Mouse (Mus musculus) hindbrain, embryonic 13.5 days (tissue): Measurements from ENCODE around the gene Pcsk2. TPM values are rescaled to one million over a fixed set of nuclear protein-coding genes. Genes with fewer than 3 reads are reported as not detected.

ENCODE experiments used
- ATAC-seq: fragments of 200-750 bp; cut with Nextera tagmentation; 2 replicates; pipeline ENCODE4 v1.8.0; 2017; ENCODE audit warnings: moderate TSS enrichment; ENCODE audit not compliant: low FRiP score
- H3K27ac ChIP-seq: fragments of 300-500 bp; sonication (generic); 2 replicates; pipeline ENCODE4 v1.5.1; 2015; ENCODE audit warnings: inconsistent platforms, mild to moderate bottlenecking, moderate library complexity
- H3K27me3 ChIP-seq: fragments of 300-500 bp; sonication (generic); 2 replicates; pipeline ENCODE4 v1.6.1; 2015; ENCODE audit warnings: mild to moderate bottlenecking, inconsistent platforms
- H3K36me3 ChIP-seq: fragments of 300-500 bp; sonication (generic); 2 replicates; pipeline ENCODE4 v1.6.1; 2015; ENCODE audit warnings: mild to moderate bottlenecking, inconsistent platforms
- H3K4me1 ChIP-seq: fragments of 300-500 bp; sonication (generic); replicated peaks from 2 replicates; pipeline ENCODE4 v1.6.1; 2015; ENCODE audit warnings: inconsistent platforms
- H3K4me2 ChIP-seq: fragments of 300-500 bp; sonication (generic); 2 replicates; pipeline ENCODE4 v1.6.1; 2015; ENCODE audit warnings: inconsistent platforms, mild to moderate bottlenecking, moderate library complexity
- H3K4me3 ChIP-seq: fragments of 300-500 bp; sonication (generic); 2 replicates; pipeline ENCODE4 v1.5.1; 2015; ENCODE audit warnings: mild to moderate bottlenecking, inconsistent platforms
- H3K9ac ChIP-seq: fragments of 300-500 bp; sonication (generic); 2 replicates; pipeline ENCODE4 v1.6.1; 2015; ENCODE audit warnings: mild to moderate bottlenecking, inconsistent platforms
- H3K9me3 ChIP-seq: fragments of 300-500 bp; sonication (generic); 2 replicates; pipeline ENCODE4 v1.6.1; 2016; ENCODE audit warnings: inconsistent platforms
- WGBS: fragments of 180-500 bp; shearing (Covaris S2); methylation state at CpG from one replicate; pipeline ENCODE4 v1.1.7; 2015; 5-methylcytosine and 5-hydroxymethylcytosine counted together
- polyA plus RNA-seq: library from polyadenylated mRNA; unstranded; fragments of >200 nt; fragmentation: Nextera tagmentation; extraction: Ambion mirVana; gene quantifications from 2 replicates; pipeline ENCODE4 v1.2.1, GENCODE M21; 2015

The Pcsk2 gene
- polyA plus RNA-seq, 1 experiment from 2014 or later, result 16.9 TPM

- no peak overlapping the region for H3K27ac ChIP-seq
- H3K4me1 ChIP-seq, result no peaks in the 10 kb centered on the region
- no peaks in the 10 kb centered on the region for H3K27me3 ChIP-seq
- H3K9me3 ChIP-seq, result no peaks in the 10 kb centered on the region
- ATAC-seq, result no peak
- no peak overlapping the region for H3K4me2 ChIP-seq
- H3K4me3 ChIP-seq, result no peak overlapping the region
- peaks cover 8% of the 10 kb centered on the region; the same call in 1 of the 2 replicates for H3K36me3 ChIP-seq
- 92% methylated on average over 11 of the region's 11 CpGs for WGBS
- H3K9ac ChIP-seq, result no peak overlapping the region
Measured at GRCm38 (mm10) chr2:143813461-143813860, 267.5 kb downstream of the Pcsk2 start.

- Histone ChIP-seq H3K27me3 (no peaks in the 10 kb centered on the region), H3K9me3 (no peaks in the 10 kb centered on the region), H3K4me2 (no peak overlapping the region), H3K36me3 (no peaks in the 10 kb centered on the region), H3K4me1 (no peaks in the 10 kb centered on the region; the same call in 1 of the 2 replicates), H3K4me3 (no peak overlapping the region), H3K27ac (no peak overlapping the region), H3K9ac (no peak overlapping the region)
- 77% methylated on average over 17 of the region's 17 CpGs for WGBS
- no peak for ATAC-seq
Measured at GRCm38 (mm10) chr2:143831645-143832044, 285.7 kb downstream of the Pcsk2 start.

DNA sequence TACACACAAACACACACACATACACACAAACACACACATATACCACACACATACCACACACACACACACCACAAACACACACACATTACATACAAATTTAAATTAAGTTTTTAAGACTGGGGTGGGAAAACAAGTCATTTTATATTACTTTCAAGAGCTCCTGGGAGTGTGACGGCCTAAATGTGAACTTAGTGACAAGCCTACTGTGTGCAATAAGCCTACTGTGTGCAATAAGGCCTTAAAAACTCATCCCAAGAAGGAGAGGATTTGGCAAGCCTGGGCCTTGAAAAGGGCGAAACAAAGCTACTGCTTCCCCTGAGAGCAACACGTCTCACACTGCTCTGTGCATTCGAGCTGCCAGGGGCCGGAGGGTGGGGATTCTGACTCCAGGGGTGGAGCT, 286.8 kb downstream of the Pcsk2 start:
- H3K4me1 ChIP-seq, result peaks cover 4% of the 10 kb centered on the region
- no peaks in the 10 kb centered on the region for H3K36me3 ChIP-seq
- 71% methylated on average over 5 of the region's 5 CpGs for WGBS
- H3K9me3 ChIP-seq, result no peaks in the 10 kb centered on the region
- no peak overlapping the region for H3K4me2 ChIP-seq
- no peak overlapping the region for H3K4me3 ChIP-seq
- H3K27ac ChIP-seq, result no peak overlapping the region
- no peak overlapping the region for H3K9ac ChIP-seq
- no peak for ATAC-seq
- no peaks in the 10 kb centered on the region for H3K27me3 ChIP-seq

DNA sequence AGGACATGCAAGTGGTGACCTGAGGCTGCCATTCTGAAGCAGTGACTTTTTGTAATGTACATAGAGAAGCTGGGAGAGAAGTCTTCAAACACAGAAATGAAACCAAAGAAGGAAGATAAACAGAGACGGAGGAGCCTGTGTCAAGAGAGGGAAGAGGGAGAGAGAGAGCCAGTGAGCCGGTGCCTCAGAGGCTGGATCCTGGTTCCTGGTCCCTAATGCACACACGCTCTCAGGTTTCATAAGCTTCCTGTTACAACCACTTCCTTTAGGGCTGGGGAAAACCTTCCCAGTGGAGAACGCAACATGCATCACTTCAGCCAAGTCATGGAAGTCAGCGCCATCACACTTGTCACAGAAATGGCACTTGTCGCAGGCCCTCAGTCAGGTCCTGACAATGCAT, 288.1 kb downstream of the Pcsk2 start:
- H3K4me2 ChIP-seq, result no peak overlapping the region
- peaks cover 4% of the 10 kb centered on the region for H3K4me1 ChIP-seq
- no peaks in the 10 kb centered on the region for H3K27me3 ChIP-seq
- H3K27ac ChIP-seq, result no peak overlapping the region
- 81% methylated on average over 6 of the region's 6 CpGs for WGBS
- ATAC-seq, result no peak
- H3K9ac ChIP-seq, result no peak overlapping the region
- H3K4me3 ChIP-seq, result no peak overlapping the region
- no peaks in the 10 kb centered on the region for H3K36me3 ChIP-seq
- no peaks in the 10 kb centered on the region for H3K9me3 ChIP-seq

GRCm38 (mm10) chr2:143835820-143836219, 289.9 kb downstream of the Pcsk2 start:
- WGBS, result 89% methylated on average over 7 of the region's 7 CpGs
- H3K9ac ChIP-seq, result no peak overlapping the region; the same call in 1 of the 2 replicates

DNA sequence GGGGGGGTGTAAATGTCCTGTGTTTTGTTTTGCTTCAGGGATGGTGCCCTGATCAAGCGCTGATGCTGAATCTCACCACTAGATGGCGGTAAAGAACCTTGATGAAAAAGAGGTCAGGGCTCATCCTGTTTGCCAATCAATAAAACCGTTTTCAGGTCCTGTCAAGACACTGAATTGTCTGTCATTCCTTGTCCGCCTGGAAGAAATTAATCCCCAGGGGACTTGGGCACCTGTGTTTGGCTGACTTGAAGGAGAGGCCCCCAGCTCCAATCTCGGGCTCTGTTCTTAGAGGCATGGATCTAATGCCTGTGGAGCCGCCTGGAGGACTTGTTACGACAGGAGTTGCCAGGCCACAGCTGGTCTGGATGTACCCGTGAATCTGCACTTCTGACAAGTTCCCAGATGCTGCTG, 291.3 kb downstream of the Pcsk2 start:
- H3K4me3 ChIP-seq, result peak overlapping the region; percentile 11
- H3K27ac ChIP-seq, result no peak overlapping the region
- under 1% methylated on average over 8 of the region's 8 CpGs for WGBS
- peaks cover 4% of the 10 kb centered on the region for H3K4me1 ChIP-seq
- no peaks in the 10 kb centered on the region for H3K9me3 ChIP-seq
- no peaks in the 10 kb centered on the region for H3K36me3 ChIP-seq
- peak; percentile 68 for ATAC-seq
- H3K4me2 ChIP-seq, result peak overlapping the region; percentile 47
- 0 out of 2 replicates have a peak overlapping the region, but pooled peaks have one; percentile 40 for H3K9ac ChIP-seq
- H3K27me3 ChIP-seq, result no peaks in the 10 kb centered on the region

More at GRCm38 (mm10) chr2:143835820-143836219, 289.9 kb downstream of the Pcsk2 start:
- Histone ChIP-seq H3K4me1 (peaks cover 4% of the 10 kb centered on the region), H3K27ac (no peak overlapping the region), H3K27me3 (no peaks in the 10 kb centered on the region), H3K4me2 (no peak overlapping the region), H3K36me3 (no peaks in the 10 kb centered on the region), H3K9me3 (no peaks in the 10 kb centered on the region), H3K4me3 (no peak overlapping the region)
- no peak for ATAC-seq

DNA sequence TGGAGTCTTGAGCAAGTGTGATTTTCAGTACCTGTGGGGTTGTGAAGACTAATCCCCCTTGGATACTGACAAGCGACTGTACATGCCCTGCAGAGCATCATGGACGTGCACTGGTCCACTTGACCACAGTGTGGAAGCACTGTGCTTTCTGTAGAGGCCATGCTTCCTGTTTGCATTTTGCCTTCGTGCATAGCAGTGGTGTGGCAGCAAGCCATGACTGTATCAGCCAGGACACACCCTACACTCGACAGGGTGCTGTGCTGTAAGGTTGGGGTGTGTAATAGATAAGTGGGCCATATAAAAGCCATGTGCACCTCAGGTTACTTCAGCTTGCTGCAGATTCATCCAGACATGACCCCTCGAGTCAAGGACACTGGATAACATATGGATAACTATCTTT, 292.7 kb downstream of the Pcsk2 start:
- Histone ChIP-seq H3K4me3 (no peak overlapping the region), H3K36me3 (no peaks in the 10 kb centered on the region), H3K9me3 (no peaks in the 10 kb centered on the region), H3K4me2 (no peak overlapping the region), H3K27me3 (no peaks in the 10 kb centered on the region), H3K27ac (no peak overlapping the region), H3K9ac (no peak overlapping the region), H3K4me1 (peaks cover 4% of the 10 kb centered on the region)
- no peak for ATAC-seq
- 71% methylated on average over 5 of the region's 5 CpGs for WGBS

GRCm38 (mm10) chr2:143839458-143839857, 293.5 kb downstream of the Pcsk2 start:
- WGBS, result 93% methylated on average over 2 of the region's 2 CpGs
- H3K9me3 ChIP-seq, result no peaks in the 10 kb centered on the region
- no peak overlapping the region for H3K4me2 ChIP-seq

DNA sequence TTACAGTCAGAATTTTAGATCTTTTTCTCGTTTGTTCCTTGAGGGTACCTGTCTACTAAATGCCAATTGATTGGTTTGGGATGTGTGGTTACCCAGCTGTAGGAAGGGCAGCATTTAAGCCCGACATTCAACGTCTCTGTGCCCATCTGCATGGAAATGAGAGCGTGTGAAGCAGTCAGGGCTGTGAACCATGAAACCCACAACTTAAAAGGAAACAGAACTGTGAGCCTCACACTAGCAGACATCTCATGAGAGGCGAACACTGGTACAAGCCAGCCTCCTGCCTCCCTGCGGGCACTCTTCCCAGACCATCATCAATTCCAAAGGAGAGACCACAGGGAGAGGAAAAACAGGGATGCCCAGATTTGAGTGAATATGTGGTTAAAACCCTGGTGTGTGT, 294.9 kb downstream of the Pcsk2 start:
- 73% methylated on average over 6 of the region's 6 CpGs for WGBS
- H3K27ac ChIP-seq, result no peak overlapping the region
- no peak for ATAC-seq

More at GRCm38 (mm10) chr2:143839458-143839857, 293.5 kb downstream of the Pcsk2 start:
- H3K4me1 ChIP-seq, result peaks cover 4% of the 10 kb centered on the region
- H3K36me3 ChIP-seq, result no peaks in the 10 kb centered on the region
- H3K9ac ChIP-seq, result no peak overlapping the region
- no peak for ATAC-seq
- H3K4me3 ChIP-seq, result no peak overlapping the region
- H3K27ac ChIP-seq, result no peak overlapping the region
- no peaks in the 10 kb centered on the region for H3K27me3 ChIP-seq

GRCm38 (mm10) chr2:143841536-143841935, 295.6 kb downstream of the Pcsk2 start:
- Histone ChIP-seq H3K4me2 (no peak overlapping the region), H3K36me3 (no peaks in the 10 kb centered on the region), H3K27ac (no peak overlapping the region), H3K27me3 (no peaks in the 10 kb centered on the region), H3K4me1 (peaks cover 4% of the 10 kb centered on the region), H3K4me3 (no peak overlapping the region), H3K9me3 (no peaks in the 10 kb centered on the region), H3K9ac (no peak overlapping the region)
- ATAC-seq, result no peak
- WGBS, result 78% methylated on average over 7 of the region's 7 CpGs

More for the DNA sequence above, 294.9 kb downstream of the Pcsk2 start:
- no peak overlapping the region for H3K9ac ChIP-seq
- H3K4me2 ChIP-seq, result no peak overlapping the region
- peaks cover 4% of the 10 kb centered on the region for H3K4me1 ChIP-seq
- no peaks in the 10 kb centered on the region for H3K27me3 ChIP-seq
- H3K9me3 ChIP-seq, result no peaks in the 10 kb centered on the region
- no peak overlapping the region for H3K4me3 ChIP-seq
- H3K36me3 ChIP-seq, result no peaks in the 10 kb centered on the region

GRCm38 (mm10) chr2:143844779-143845178, 298.8 kb downstream of the Pcsk2 start:
- no peaks in the 10 kb centered on the region for H3K4me1 ChIP-seq
- H3K36me3 ChIP-seq, result no peaks in the 10 kb centered on the region
- 71% methylated on average over 5 of the region's 5 CpGs for WGBS
- H3K4me3 ChIP-seq, result no peak overlapping the region
- H3K9ac ChIP-seq, result no peak overlapping the region
- no peaks in the 10 kb centered on the region for H3K9me3 ChIP-seq
- no peak overlapping the region for H3K27ac ChIP-seq
- H3K27me3 ChIP-seq, result no peaks in the 10 kb centered on the region
- no peak overlapping the region for H3K4me2 ChIP-seq
- ATAC-seq, result no peak

- 68% methylated on average over 4 of the region's 4 CpGs for WGBS
- no peak for ATAC-seq
- Histone ChIP-seq H3K9ac (no peak overlapping the region), H3K36me3 (no peaks in the 10 kb centered on the region), H3K4me2 (no peak overlapping the region), H3K9me3 (no peaks in the 10 kb centered on the region), H3K4me3 (no peak overlapping the region), H3K27ac (no peak overlapping the region), H3K27me3 (no peaks in the 10 kb centered on the region), H3K4me1 (peaks cover 6% of the 10 kb centered on the region)
Measured at GRCm38 (mm10) chr2:143846799-143847198, 300.8 kb downstream of the Pcsk2 start.

- H3K27ac ChIP-seq, result no peak overlapping the region
- ATAC-seq, result no peak
- no peaks in the 10 kb centered on the region for H3K36me3 ChIP-seq
- no peak overlapping the region for H3K4me3 ChIP-seq
- H3K9ac ChIP-seq, result no peak overlapping the region
- WGBS, result 75% methylated on average over 3 of the region's 3 CpGs
- peaks cover 6% of the 10 kb centered on the region for H3K4me1 ChIP-seq
- H3K27me3 ChIP-seq, result no peaks in the 10 kb centered on the region
- H3K9me3 ChIP-seq, result no peaks in the 10 kb centered on the region
- H3K4me2 ChIP-seq, result no peak overlapping the region
Measured at GRCm38 (mm10) chr2:143847291-143847690, 301.3 kb downstream of the Pcsk2 start.
